Mouse (Mus musculus) midbrain, embryonic 16.5 days (tissue): ENCODE results near the gene Dennd4b. TPM values are rescaled to one million over a fixed set of nuclear protein-coding genes. Genes with fewer than 3 reads are reported as not detected.

Source experiments
- ATAC-seq: fragments of 200-750 bp; cut with Nextera tagmentation; 2 replicates; pipeline ENCODE4 v1.8.0; 2017; ENCODE audit warnings: moderate TSS enrichment
- H3K27ac ChIP-seq: fragments of 300-500 bp; sonication (generic); 2 replicates; pipeline ENCODE4 v1.5.1; 2014; ENCODE audit warnings: mild to moderate bottlenecking, low read length, mixed read lengths
- H3K27me3 ChIP-seq: fragments of 300-500 bp; sonication (generic); 2 replicates; pipeline ENCODE4 v1.6.1; 2014; ENCODE audit warnings: low read depth, low read length, mixed read lengths; ENCODE audit not compliant: control insufficient read depth, insufficient read depth
- H3K36me3 ChIP-seq: fragments of 300-500 bp; sonication (generic); 2 replicates; pipeline ENCODE4 v1.6.1; 2014; ENCODE audit warnings: mild to moderate bottlenecking, low read length, moderate library complexity, mixed read lengths; ENCODE audit not compliant: control insufficient read depth, insufficient read depth
- H3K4me1 ChIP-seq: fragments of 300-500 bp; sonication (generic); 2 replicates; pipeline ENCODE4 v1.6.1; 2014; ENCODE audit warnings: mild to moderate bottlenecking, low read length, mixed read lengths; ENCODE audit not compliant: control insufficient read depth, insufficient read depth
- H3K4me2 ChIP-seq: fragments of 300-500 bp; sonication (generic); 2 replicates; pipeline ENCODE4 v1.6.1; 2014; ENCODE audit warnings: mild to moderate bottlenecking, low read length, mixed read lengths
- H3K4me3 ChIP-seq: fragments of 300-500 bp; sonication (generic); 2 replicates; pipeline ENCODE4 v1.5.1; 2014; ENCODE audit warnings: low read depth, mild to moderate bottlenecking, low read length, moderate library complexity, mixed read lengths
- H3K9ac ChIP-seq: fragments of 300-500 bp; sonication (generic); 2 replicates; pipeline ENCODE4 v1.6.1; 2014; ENCODE audit warnings: low read depth, low read length, mixed read lengths
- H3K9me3 ChIP-seq: fragments of 300-500 bp; sonication (generic); replicated peaks from 2 replicates; pipeline ENCODE4 v1.6.1; 2014; ENCODE audit warnings: mild to moderate bottlenecking, low read length, mixed read lengths; ENCODE audit not compliant: control insufficient read depth, poor library complexity, severe bottlenecking
- WGBS: fragments of 180-500 bp; shearing (Covaris S2); extraction: QIAGEN DNeasy Blood & Tissue Kit; methylation state at CpG from one replicate; pipeline ENCODE4 v1.1.7; 2014; 5-methylcytosine and 5-hydroxymethylcytosine counted together
- microRNA-seq: library from miRNA; unstranded; fragments of <30 nt; microRNA quantifications from one replicate; pipeline ENCODE4, GENCODE M21; 2017
- polyA plus RNA-seq: library from polyadenylated mRNA; unstranded; fragments of >200 nt; fragmentation: Nextera tagmentation; extraction: Ambion mirVana; gene quantifications from 2 replicates; pipeline ENCODE4 v1.2.1, GENCODE M21; 2015

Gene Dennd4b
- polyA plus RNA-seq, 1 experiment from 2014 or later = 7.8 TPM

DNA sequence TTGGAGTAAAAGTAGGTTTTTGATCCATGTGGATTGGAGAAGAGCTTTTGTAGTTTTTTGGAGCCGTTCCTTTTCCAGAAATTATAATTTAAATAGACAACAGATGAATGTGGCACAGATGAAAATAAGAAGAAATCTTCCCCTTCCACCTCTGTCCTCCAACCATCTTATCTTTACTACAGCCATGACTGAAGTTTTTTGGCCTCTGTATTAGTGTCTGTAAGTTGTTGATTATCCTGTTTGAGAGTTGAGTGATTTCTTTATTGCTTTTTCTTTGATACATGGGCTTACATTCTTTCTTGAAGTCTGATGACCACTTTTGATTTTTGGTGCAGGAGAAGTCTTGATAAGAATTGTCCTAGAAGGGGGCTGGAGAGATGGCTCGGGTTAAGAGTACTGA, 29.7 kb downstream of the Dennd4b start:
- H3K36me3 ChIP-seq = no peaks in the 10 kb centered on the region
- peaks cover 32% of the 10 kb centered on the region for H3K4me1 ChIP-seq
- H3K4me2 ChIP-seq = peak overlapping the region; percentile 87
- no peak overlapping the region for H3K27ac ChIP-seq
- H3K27me3 ChIP-seq = no peaks in the 10 kb centered on the region
- H3K4me3 ChIP-seq = peak overlapping the region; percentile 86
- peak overlapping the region; percentile 69; the same call in 1 of the 2 replicates for H3K9ac ChIP-seq
- H3K9me3 ChIP-seq = no peaks in the 10 kb centered on the region
- no peak for ATAC-seq
- WGBS = 70% methylated on average over 2 of the region's 2 CpGs

DNA sequence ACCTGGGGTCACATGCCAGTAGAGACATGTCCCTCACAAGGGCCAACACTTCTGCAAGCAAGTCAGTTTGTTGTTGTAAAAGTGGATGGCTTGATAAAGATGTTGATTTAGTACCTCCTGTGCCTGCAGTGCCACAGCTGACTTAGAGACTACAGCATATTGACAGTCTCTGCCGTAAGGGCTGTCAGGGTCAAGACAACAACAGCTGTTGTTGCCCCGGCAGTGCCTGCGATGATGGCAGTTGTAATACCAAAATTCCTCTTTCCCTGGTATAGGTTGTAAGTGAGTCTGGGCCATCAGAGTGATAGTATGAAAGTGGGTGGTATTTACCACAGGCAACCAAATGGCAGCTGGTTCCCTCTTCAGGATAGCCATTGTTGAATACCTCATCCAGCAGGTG, 40.8 kb downstream of the Dennd4b start:
- Histone ChIP-seq H3K9ac (no peak overlapping the region), H3K36me3 (no peaks in the 10 kb centered on the region), H3K4me1 (no peaks in the 10 kb centered on the region), H3K4me3 (no peak overlapping the region), H3K27me3 (no peaks in the 10 kb centered on the region), H3K4me2 (no peak overlapping the region), H3K9me3 (no peaks in the 10 kb centered on the region), H3K27ac (no peak overlapping the region)
- ATAC-seq = no peak
- 77% methylated on average over 3 of the region's 3 CpGs for WGBS

DNA sequence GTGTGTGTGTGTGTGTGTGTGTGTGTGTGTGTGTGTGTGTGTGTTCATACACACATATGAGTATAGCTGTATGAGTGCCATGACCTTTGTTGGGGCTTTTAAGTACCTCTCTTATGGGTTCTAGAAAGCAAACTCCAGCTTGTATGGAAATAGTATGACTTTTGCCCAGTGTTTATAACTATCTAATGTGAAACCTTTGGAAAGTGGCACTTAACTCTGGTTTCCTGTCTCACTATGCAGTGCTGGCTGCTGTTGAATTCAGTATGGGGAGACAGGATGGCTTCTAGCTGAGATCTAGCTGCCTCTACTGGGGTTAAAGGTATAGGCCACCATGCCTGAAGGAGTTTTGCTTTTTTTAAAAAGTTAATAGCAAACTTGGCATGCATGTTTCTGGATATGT, 44.6 kb downstream of the Dennd4b start:
- no peak overlapping the region for H3K9ac ChIP-seq
- H3K4me1 ChIP-seq = no peaks in the 10 kb centered on the region
- H3K4me3 ChIP-seq = no peak overlapping the region
- H3K9me3 ChIP-seq = no peaks in the 10 kb centered on the region
- no peaks in the 10 kb centered on the region for H3K36me3 ChIP-seq
- no peaks in the 10 kb centered on the region for H3K27me3 ChIP-seq
- no peak for ATAC-seq
- H3K27ac ChIP-seq = no peak overlapping the region
- H3K4me2 ChIP-seq = no peak overlapping the region

DNA sequence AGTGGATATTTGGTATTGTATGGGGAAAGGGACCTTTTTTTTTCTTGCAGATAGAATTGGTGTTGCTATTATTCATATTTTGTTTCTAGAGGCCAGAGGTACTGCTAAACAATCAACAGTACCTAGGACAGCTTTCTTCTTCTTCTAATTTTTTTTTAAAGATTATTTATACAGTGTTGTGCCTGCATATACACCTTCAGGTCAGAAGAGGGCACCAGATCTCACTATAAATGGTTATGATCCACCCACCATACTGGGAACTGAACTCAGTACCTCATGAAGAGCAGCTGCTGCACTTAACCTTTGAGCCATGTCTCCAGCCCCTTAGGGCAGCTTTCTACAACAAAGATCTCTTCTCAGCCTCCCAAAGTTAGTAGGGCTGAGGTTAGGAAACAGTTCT, 48.4 kb downstream of the Dennd4b start:
- Histone ChIP-seq H3K36me3 (no peaks in the 10 kb centered on the region), H3K27ac (no peak overlapping the region), H3K9me3 (no peaks in the 10 kb centered on the region), H3K27me3 (no peaks in the 10 kb centered on the region), H3K9ac (no peak overlapping the region), H3K4me1 (no peaks in the 10 kb centered on the region), H3K4me3 (no peak overlapping the region), H3K4me2 (no peak overlapping the region)
- ATAC-seq = no peak

- no peak for ATAC-seq
- H3K27me3 ChIP-seq = no peaks in the 10 kb centered on the region
- H3K4me3 ChIP-seq = no peak overlapping the region
- no peak overlapping the region for H3K9ac ChIP-seq
- H3K4me1 ChIP-seq = no peaks in the 10 kb centered on the region
- H3K36me3 ChIP-seq = no peaks in the 10 kb centered on the region
- no peak overlapping the region for H3K27ac ChIP-seq
- H3K4me2 ChIP-seq = no peak overlapping the region
- no peaks in the 10 kb centered on the region for H3K9me3 ChIP-seq
Observed at GRCm38 (mm10) chr3:90314241-90314640, 49.3 kb downstream of the Dennd4b start.

DNA sequence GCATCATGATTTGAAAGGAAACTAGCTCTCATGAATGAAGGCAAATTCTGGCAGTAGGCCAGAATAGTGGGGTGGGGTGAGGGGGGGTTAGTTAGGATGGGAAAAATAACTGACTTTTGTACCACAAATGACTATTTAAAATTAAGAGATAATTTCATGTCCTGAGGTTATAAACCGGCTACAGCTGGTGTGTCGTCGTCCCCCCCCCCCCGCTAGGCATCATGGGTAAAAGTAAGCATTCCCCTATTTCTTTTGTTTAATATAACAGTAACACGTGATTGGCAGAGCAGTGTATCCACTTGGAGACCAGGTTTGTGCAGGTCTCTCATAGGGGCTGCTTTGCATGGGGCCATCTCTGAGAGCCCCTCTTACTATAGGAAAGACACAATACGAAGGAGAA, 57.3 kb downstream of the Dennd4b start:
- Histone ChIP-seq H3K4me2 (peak overlapping the region; percentile 52), H3K9ac (peak overlapping the region; percentile 65; the same call in 1 of the 2 replicates), H3K9me3 (no peaks in the 10 kb centered on the region), H3K4me1 (peaks cover 24% of the 10 kb centered on the region), H3K27me3 (no peaks in the 10 kb centered on the region), H3K36me3 (no peaks in the 10 kb centered on the region), H3K27ac (peak overlapping the region; percentile 91), H3K4me3 (peak overlapping the region; percentile 22)
- WGBS = 27% methylated on average over 6 of the region's 6 CpGs
- ATAC-seq = peak; percentile 84

DNA sequence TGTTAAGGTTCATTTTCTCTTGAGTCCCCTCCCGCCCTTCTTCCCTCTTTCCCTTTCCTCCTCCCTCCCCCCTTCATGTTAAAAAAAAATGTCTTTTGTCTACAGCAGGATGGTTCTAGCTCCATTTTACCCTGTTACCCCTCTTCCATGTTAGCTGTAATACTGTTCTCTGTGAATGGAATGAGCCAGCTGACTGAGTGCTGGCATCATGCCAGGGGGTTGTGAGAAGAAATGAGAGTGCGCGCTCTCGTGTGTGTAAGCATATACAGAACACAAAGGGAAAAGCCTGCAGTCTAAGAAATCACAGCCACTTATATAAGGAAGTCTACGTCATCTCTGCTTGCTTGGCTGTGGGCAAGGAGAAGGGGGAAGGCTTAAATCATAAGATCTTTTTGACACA, 58.1 kb downstream of the Dennd4b start:
- peak overlapping the region; percentile 91 for H3K27ac ChIP-seq
- 8% methylated on average over 5 of the region's 5 CpGs for WGBS
- H3K4me2 ChIP-seq = peak overlapping the region; percentile 42
- peak overlapping the region; percentile 54; the same call in 1 of the 2 replicates for H3K9ac ChIP-seq
- peak overlapping the region; percentile 13; the same call in 1 of the 2 replicates for H3K4me3 ChIP-seq
- no peaks in the 10 kb centered on the region for H3K9me3 ChIP-seq
- H3K36me3 ChIP-seq = no peaks in the 10 kb centered on the region
- H3K4me1 ChIP-seq = peaks cover 24% of the 10 kb centered on the region
- peak; percentile 89 for ATAC-seq
- H3K27me3 ChIP-seq = no peaks in the 10 kb centered on the region

Small RNAs within 50 kb of the gene (microRNA-seq; reads per million reads assigned to microRNA genes)
- gene Mir7012 = not detected

Other genes starting within 250 kb of the Dennd4b start
- 224 and 225 TPM in 2 replicates for gene 4933434E20Rik, start 213.5 kb upstream of the Dennd4b start, polyA plus RNA-seq
- 120 and 132 TPM in 2 replicates for gene Ubap2l, start 212.6 kb upstream of the Dennd4b start, polyA plus RNA-seq
- gene Tpm3, start 192.5 kb upstream of the Dennd4b start, polyA plus RNA-seq = 377 and 415 TPM in 2 replicates
- gene Nup210l, start 161.1 kb upstream of the Dennd4b start, polyA plus RNA-seq = 0.16 and 0.35 TPM in 2 replicates
- 691 and 714 TPM in 2 replicates for gene Rps27, start 51.5 kb upstream of the Dennd4b start, polyA plus RNA-seq
- gene Rab13, start 51.5 kb upstream of the Dennd4b start, polyA plus RNA-seq = 19.6 and 22.4 TPM in 2 replicates
- 87.6 and 100 TPM in 2 replicates for gene Jtb, start 33.6 kb upstream of the Dennd4b start, polyA plus RNA-seq
- gene Creb3l4, start 21.7 kb upstream of the Dennd4b start, polyA plus RNA-seq = 1.1 and 2.2 TPM in 2 replicates
- gene Slc39a1, start 17.0 kb upstream of the Dennd4b start, polyA plus RNA-seq = 43.0 and 46.8 TPM in 2 replicates
- gene Crtc2, start 11.0 kb upstream of the Dennd4b start, polyA plus RNA-seq = 21.5 and 24.6 TPM in 2 replicates
- 10.9 and 12.0 TPM in 2 replicates for gene Gatad2b, start 28.0 kb downstream of the Dennd4b start, polyA plus RNA-seq
- 30.7 and 33.8 TPM in 2 replicates for gene Slc27a3, start 124.8 kb downstream of the Dennd4b start, polyA plus RNA-seq
- 30.8 and 31.7 TPM in 2 replicates for gene Ints3, start 168.4 kb downstream of the Dennd4b start, polyA plus RNA-seq
- gene Npr1, start 200.7 kb downstream of the Dennd4b start, polyA plus RNA-seq = 1.9 TPM in 2 replicates
- gene Ilf2, start 210.9 kb downstream of the Dennd4b start, polyA plus RNA-seq = 260 and 272 TPM in 2 replicates
- 85.1 and 86.6 TPM in 2 replicates for gene Snapin, start 225.8 kb downstream of the Dennd4b start, polyA plus RNA-seq
- gene Chtop, start 244.3 kb downstream of the Dennd4b start, polyA plus RNA-seq = 167 and 181 TPM in 2 replicates
- 12.4 and 19.5 TPM in 2 replicates for gene S100a1, start 249.2 kb downstream of the Dennd4b start, polyA plus RNA-seq
- 7.6 and 8.9 TPM in 2 replicates for gene S100a13, start 249.2 kb downstream of the Dennd4b start, polyA plus RNA-seq